Mouse (Mus musculus) mature B cell (primary cell): Measurements from ENCODE around the gene Rps16.
"Not testable (repeated sequence)": the region's sequence is repeated elsewhere in the genome, so short reads cannot be mapped to it uniquely, and the experiment has no call there.

Experiments
- in situ Hi-C: fragments of 300-500 bp; cut with MboI; formaldehyde crosslinking; loops from 2 replicates; pipeline ENCODE4 v1.14.3; 2019

The Rps16 gene

GRCm38 (mm10) chr7:28373891-28374495 is 23.5 kb downstream of the Rps16 start:
- in situ Hi-C loops, result no loop called here

GRCm38 (mm10) chr7:28374647-28375046 is 24.2 kb downstream of the Rps16 start:
- in situ Hi-C loops, result no loop called here

- in situ Hi-C loops, result no loop called here
Measured at GRCm38 (mm10) chr7:28375176-28375921, 24.9 kb downstream of the Rps16 start.

- in situ Hi-C loops, result no loop called here
Measured at GRCm38 (mm10) chr7:28376011-28376771, 25.7 kb downstream of the Rps16 start.

- in situ Hi-C loops, result no loop called here
Measured at GRCm38 (mm10) chr7:28377190-28378065, 27.0 kb downstream of the Rps16 start.

- in situ Hi-C loops, result no loop called here
Measured at GRCm38 (mm10) chr7:28378066-28378690, 27.7 kb downstream of the Rps16 start.

GRCm38 (mm10) chr7:28378769-28379651 is 28.6 kb downstream of the Rps16 start:
- in situ Hi-C loops, result no loop called here

- in situ Hi-C loops, result no loop called here
Measured at GRCm38 (mm10) chr7:28380237-28381016, 30.0 kb downstream of the Rps16 start, which contains the start of gene Zfp36. TSS of gene Zfp36 (minus strand) at chr7:28380253.

- in situ Hi-C loops, result no loop called here
Measured at GRCm38 (mm10) chr7:28381017-28381790, 30.8 kb downstream of the Rps16 start.

- in situ Hi-C loops, result no loop called here
Measured at GRCm38 (mm10) chr7:28381938-28382337, 31.5 kb downstream of the Rps16 start.

- in situ Hi-C loops, result no loop called here
Measured at GRCm38 (mm10) chr7:28382347-28382951, 32.0 kb downstream of the Rps16 start.

- in situ Hi-C loops, result no loop called here
Measured at GRCm38 (mm10) chr7:28382981-28383396, 32.5 kb downstream of the Rps16 start.

- in situ Hi-C loops, result no loop called here
Measured at GRCm38 (mm10) chr7:28383606-28384005, 33.2 kb downstream of the Rps16 start.

GRCm38 (mm10) chr7:28384162-28384561 is 33.7 kb downstream of the Rps16 start:
- in situ Hi-C loops, result no loop called here

- in situ Hi-C loops, result no loop called here
Measured at GRCm38 (mm10) chr7:28385196-28385595, 34.7 kb downstream of the Rps16 start.

GRCm38 (mm10) chr7:28386007-28386406 is 35.6 kb downstream of the Rps16 start:
- in situ Hi-C loops, result no loop called here

GRCm38 (mm10) chr7:28386462-28386861 is 36.0 kb downstream of the Rps16 start:
- in situ Hi-C loops, result no loop called here

- in situ Hi-C loops, result not testable (repeated sequence)
Measured at GRCm38 (mm10) chr7:28386877-28387276, 36.4 kb downstream of the Rps16 start.
